Mouse (Mus musculus) bone marrow, adult 2 months (tissue): ENCODE data around the gene Htr3a.

Experiments used
- CTCF ChIP-seq: fragments of 200-500 bp; IDR thresholded peaks from 2 replicates; pipeline ENCODE4 v1.5.1; 2011; ENCODE audit warnings: low read length, control low read depth; ENCODE audit not compliant: control insufficient read depth, insufficient read depth
- POLR2A ChIP-seq: fragments of 200-500 bp; IDR thresholded peaks from 2 replicates; pipeline ENCODE4 v1.6.1; 2011; ENCODE audit warnings: low read depth, mild to moderate bottlenecking, control low read depth, low read length, borderline replicate concordance; ENCODE audit not compliant: control insufficient read depth

DNA sequence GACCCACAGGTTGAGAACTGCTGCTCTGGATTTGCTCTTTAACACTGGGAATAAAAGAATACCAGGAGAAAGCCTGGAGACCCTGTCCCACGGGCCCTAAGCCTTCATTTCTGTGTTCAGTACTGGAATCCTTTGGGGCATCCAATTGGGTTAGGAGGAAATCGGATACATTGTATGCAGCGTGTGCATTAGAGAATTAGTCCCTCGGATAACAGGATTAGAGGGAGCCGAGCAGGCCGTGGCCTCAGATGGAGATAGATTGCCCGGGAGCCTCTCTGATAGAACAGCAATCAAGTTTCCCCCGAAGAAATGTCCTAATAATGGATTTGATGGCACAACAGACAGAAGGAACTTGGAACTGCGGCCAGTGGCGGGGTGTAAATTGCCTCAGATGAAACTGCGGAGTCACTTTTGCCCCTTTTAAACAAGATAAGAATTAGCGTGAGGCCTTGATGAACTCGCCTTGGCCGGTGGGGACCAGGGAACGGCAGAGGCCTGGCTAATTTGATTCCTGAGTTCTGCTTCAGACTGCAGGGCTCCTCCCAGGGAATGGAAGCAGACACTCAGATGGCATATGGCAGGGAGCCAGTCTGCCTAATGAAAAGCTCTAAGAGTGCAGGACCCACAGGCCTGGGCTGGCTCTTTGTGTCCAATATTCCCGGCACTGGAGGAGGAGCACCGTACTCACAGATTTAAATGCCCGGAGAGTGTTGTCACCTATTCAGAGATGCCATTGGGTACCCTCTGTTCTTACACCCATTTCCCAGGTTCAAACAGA lies 5.3 kb upstream of the Htr3a start:
- TF ChIP-seq CTCF, result no peak
- no peak for TF ChIP-seq POLR2A
